Mouse (Mus musculus) CD4-positive, CD25-positive, alpha-beta regulatory T cell, adult 4 months (primary cell): ENCODE results near the gene Spata32. TPM values are rescaled to one million over a fixed set of nuclear protein-coding genes. Genes with fewer than 3 reads are reported as not detected.

Source experiments
- ATAC-seq: one replicate; pipeline ENCODE4 v1.8.0; 2017
- polyA plus RNA-seq, 2 experiments: library from polyadenylated mRNA; unstranded; fragments of 100-300 nt; shearing (Covaris generic); gene quantifications; one replicate each; pipeline ENCODE4 v1.2.1; 2017

Gene Spata32
- not detected for polyA plus RNA-seq

- peak; percentile 93 for ATAC-seq
Measured at GRCm38 (mm10) chr11:103217790-103218516, at the start of gene Spata32. Spata32 (minus strand) TSS chr11:103218432.

GRCm38 (mm10) chr11:103267346-103268219 lies 49.4 kb upstream of the Spata32 start, which contains the start of gene Map3k14:
Map3k14 (minus strand) TSS chr11:103267472.
- ATAC-seq, result peak; percentile 85

- ATAC-seq, result peak; percentile 5
Measured at GRCm38 (mm10) chr11:103266729-103267345, 48.6 kb upstream of the Spata32 start.

GRCm38 (mm10) chr11:103265856-103266255 lies 47.6 kb upstream of the Spata32 start:
- ATAC-seq, result peak; percentile 25

- ATAC-seq, result no peak
Measured at GRCm38 (mm10) chr11:103265211-103265610, 47.0 kb upstream of the Spata32 start.

GRCm38 (mm10) chr11:103264427-103265005 lies 46.3 kb upstream of the Spata32 start:
- ATAC-seq, result no peak

GRCm38 (mm10) chr11:103263551-103263950 lies 45.3 kb upstream of the Spata32 start:
- ATAC-seq, result no peak

- ATAC-seq, result peak; percentile 56
Measured at GRCm38 (mm10) chr11:103262412-103263267, 44.4 kb upstream of the Spata32 start.

- no peak for ATAC-seq
Measured at GRCm38 (mm10) chr11:103261671-103262411, 43.6 kb upstream of the Spata32 start.

GRCm38 (mm10) chr11:103260515-103261192 lies 42.4 kb upstream of the Spata32 start:
- ATAC-seq, result no peak

- ATAC-seq, result no peak
Measured at GRCm38 (mm10) chr11:103260034-103260433, 41.8 kb upstream of the Spata32 start.

- no peak for ATAC-seq
Measured at GRCm38 (mm10) chr11:103257938-103258481, 39.8 kb upstream of the Spata32 start.

GRCm38 (mm10) chr11:103253605-103254004 lies 35.4 kb upstream of the Spata32 start:
- no peak for ATAC-seq

- no peak for ATAC-seq
Measured at GRCm38 (mm10) chr11:103252380-103252779, 34.1 kb upstream of the Spata32 start.

- no peak for ATAC-seq
Measured at GRCm38 (mm10) chr11:103250324-103250723, 32.1 kb upstream of the Spata32 start.

GRCm38 (mm10) chr11:103249509-103249908 lies 31.3 kb upstream of the Spata32 start:
- ATAC-seq, result no peak

GRCm38 (mm10) chr11:103248837-103249236 lies 30.6 kb upstream of the Spata32 start:
- ATAC-seq, result no peak

- no peak for ATAC-seq
Measured at GRCm38 (mm10) chr11:103247504-103248177, 29.4 kb upstream of the Spata32 start.

GRCm38 (mm10) chr11:103246731-103247290 lies 28.6 kb upstream of the Spata32 start:
- no peak for ATAC-seq
